Comparison of ENCODE assay signal across 8 mouse cellular contexts in the genomic region with DNA sequence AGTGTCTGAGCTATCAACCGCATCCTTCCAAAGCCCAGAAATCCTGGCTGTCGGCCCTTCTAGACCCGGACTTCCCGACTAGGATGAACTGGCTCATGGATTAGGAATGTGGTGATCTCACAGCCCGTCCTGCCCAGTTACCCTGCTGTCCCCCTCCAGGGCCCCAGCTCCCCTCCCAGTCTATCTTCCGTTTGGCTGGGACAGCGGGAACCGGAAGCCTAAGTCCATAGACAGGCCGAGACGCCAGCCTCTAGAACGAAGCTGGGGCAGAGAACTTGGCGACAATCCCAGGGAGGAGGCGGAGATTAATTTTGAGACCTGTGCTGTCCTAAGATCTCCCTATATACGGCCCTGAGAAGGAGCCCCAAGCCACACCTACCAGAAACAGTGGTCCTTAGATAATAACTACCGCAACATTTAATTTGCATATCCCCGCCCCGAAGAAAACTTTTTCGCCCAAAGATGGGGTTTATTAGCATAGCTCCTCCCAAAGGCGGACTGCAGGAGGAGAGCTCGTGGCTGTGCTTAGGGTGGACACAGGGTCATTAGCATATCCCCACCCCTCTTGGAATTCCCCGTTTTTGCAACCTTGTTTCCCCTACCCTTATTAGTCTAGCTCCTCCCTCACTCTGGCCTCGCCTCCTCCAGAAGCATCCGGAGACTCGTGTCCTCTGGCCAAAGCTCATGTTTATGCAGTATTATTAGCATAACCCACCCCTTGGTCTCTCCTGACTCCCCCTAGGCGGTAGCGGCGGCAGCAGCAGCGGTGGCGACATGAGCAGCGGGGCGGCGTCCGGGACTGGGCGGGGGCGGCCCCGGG. TPM values are rescaled to one million over a fixed set of nuclear protein-coding genes. Genes with fewer than 3 reads are reported as not detected.
DNase-seq lines count a peak whose midpoint lies in the region; ATAC-seq lines count a peak whose summit lies in the region.

Rras (plus strand) TSS at position 720 of the 820 bp plus-strand sequence.

- ATAC-seq in heart, embryonic 14.5 days (ENCODE audit: insufficient number of reproducible peaks, insufficient read depth, low FRiP score, low read depth): peak; percentile 89
- ATAC-seq in liver, embryonic 13.5 days (ENCODE audit: low read depth): peak; percentile 86
- peak; percentile 91 for ATAC-seq in stomach, embryonic 16.5 days (ENCODE audit: insufficient read depth, low FRiP score)

- H3K27me3 ChIP-seq in heart, embryonic 14.5 days (ENCODE audit: control insufficient read depth, insufficient read depth, low read length): no peaks in the 10 kb centered on the region
- H3K27me3 ChIP-seq in liver, embryonic 13.5 days: peaks cover 33% of the 10 kb centered on the region
- H3K27me3 ChIP-seq in stomach, embryonic 16.5 days (ENCODE audit: control insufficient read depth, insufficient read depth, low read length): no peaks in the 10 kb centered on the region

- H3K27ac ChIP-seq in brown adipose tissue, adult 24 weeks (replicated peaks; ENCODE audit: low read depth, low read length): peak within 1 kb of the TSS; percentile 100
- peak within 1 kb of the TSS; percentile 99 to 100 for H3K27ac ChIP-seq in heart, embryonic 14.5 days (replicated peaks in 1 of 2; ENCODE audit: control insufficient read depth in 1 of 2, insufficient read depth in 1 of 2, low read depth in 2 of 2, low read length in 2 of 2)
- peak within 1 kb of the TSS; percentile 97 for H3K27ac ChIP-seq in liver, embryonic 13.5 days
- H3K27ac ChIP-seq in stomach, embryonic 16.5 days (ENCODE audit: low read length): peak within 1 kb of the TSS; percentile 100

- H3K9me3 ChIP-seq in heart, embryonic 14.5 days (ENCODE audit: control insufficient read depth, low read length): no peaks in the 10 kb centered on the region
- no peaks in the 10 kb centered on the region for H3K9me3 ChIP-seq in liver, embryonic 13.5 days (replicated peaks)
- no peaks in the 10 kb centered on the region for H3K9me3 ChIP-seq in stomach, embryonic 16.5 days (replicated peaks; ENCODE audit: control insufficient read depth, low read length)

- H3K9ac ChIP-seq in heart, embryonic 14.5 days (ENCODE audit: low read length): peak within 1 kb of the TSS; percentile 87
- H3K9ac ChIP-seq in liver, embryonic 13.5 days: peak within 1 kb of the TSS; percentile 96
- H3K9ac ChIP-seq in stomach, embryonic 16.5 days (ENCODE audit: low read length): peak within 1 kb of the TSS; percentile 86

- peak within 1 kb of the TSS; percentile 88 for H3K4me2 ChIP-seq in heart, embryonic 14.5 days (ENCODE audit: low read length)
- H3K4me2 ChIP-seq in liver, embryonic 13.5 days: peak within 1 kb of the TSS; percentile 97
- H3K4me2 ChIP-seq in stomach, embryonic 16.5 days (ENCODE audit: low read depth, low read length): peak within 1 kb of the TSS; percentile 82

- H3K4me3 ChIP-seq in brown adipose tissue, adult 24 weeks (ENCODE audit: insufficient read depth, low read depth, low read length): peak within 1 kb of the TSS; percentile 70
- H3K4me3 ChIP-seq in heart, embryonic 14.5 days (ENCODE audit: control insufficient read depth in 1 of 2, insufficient read depth in 1 of 2, low read depth in 1 of 2, low read length in 2 of 2): peak within 1 kb of the TSS; percentile 50 to 88
- H3K4me3 ChIP-seq in liver, embryonic 13.5 days (replicated peaks): peak within 1 kb of the TSS; percentile 92
- peak within 1 kb of the TSS; percentile 99 for H3K4me3 ChIP-seq in stomach, embryonic 16.5 days (replicated peaks; ENCODE audit: low read length)

- peaks cover 6% of the 10 kb centered on the region; the same call in 1 of the 2 replicates for H3K4me1 ChIP-seq in brown adipose tissue, adult 24 weeks (ENCODE audit: control insufficient read depth, insufficient read depth, insufficient read length, low read length)
- H3K4me1 ChIP-seq in heart, embryonic 14.5 days (ENCODE audit: control insufficient read depth in 2 of 2, insufficient read depth in 2 of 2, low read length in 2 of 2): peaks cover 6 to 16% of the 10 kb centered on the region in 2 experiments; a peak in 3 of 4 replicates
- H3K4me1 ChIP-seq in liver, embryonic 13.5 days (replicated peaks): peaks cover 58% of the 10 kb centered on the region
- peaks cover 10% of the 10 kb centered on the region for H3K4me1 ChIP-seq in stomach, embryonic 16.5 days (ENCODE audit: control insufficient read depth, insufficient read depth, low read length)

- WGBS in heart, embryonic 14.5 days: under 1% methylated on average over 36 of the region's 36 CpGs
- WGBS in liver, embryonic 13.5 days (ENCODE audit: insufficient replicate concordance): under 1% methylated on average over 34 of the region's 36 CpGs
- WGBS in stomach, embryonic 16.5 days: under 1% methylated on average over 36 of the region's 36 CpGs

- peak; percentile 98 for DNase-seq in CD4-positive, CD25-positive, alpha-beta regulatory T cell, adult 2 months (ENCODE audit: low read depth, low spot score)
- DNase-seq in fibroblast of lung, adult 2 months (ENCODE audit: low read depth): peak; percentile 100
- DNase-seq in kidney, postnatal 14 days: peak; percentile 96
- peak; percentile 95 for DNase-seq in liver, embryonic 13.5 days
- peak; percentile 86 for DNase-seq in neural tube, embryonic 10.5 days (ENCODE audit: extremely low spot score, low spot score)

- peaks cover 30% of the 10 kb centered on the region for H3K36me3 ChIP-seq in heart, embryonic 14.5 days (ENCODE audit: control insufficient read depth, insufficient read depth, low read length)
- H3K36me3 ChIP-seq in liver, embryonic 13.5 days: peaks cover 16% of the 10 kb centered on the region
- H3K36me3 ChIP-seq in stomach, embryonic 16.5 days (ENCODE audit: control insufficient read depth, insufficient read depth, low read length): peaks cover under 1% of the 10 kb centered on the region; the same call in 1 of the 2 replicates

RNA-seq across cellular contexts. Expression of gene Rras, which starts in this region (rescaled TPM):
- 76.5 and 82.6 TPM in 2 replicates for polyA plus RNA-seq in brown adipose tissue, adult 24 weeks (2012; ENCODE audit: insufficient read depth, insufficient read length, missing spikeins)
- 98.6 and 108 TPM in 2 replicates for polyA plus RNA-seq in heart, embryonic 14.5 days (2014; fragmentation: Nextera tagmentation; extraction: Ambion mirVana)
- 14.4 and 15.0 TPM in 2 replicates for polyA plus RNA-seq in liver, embryonic 13.5 days (2015; fragmentation: Nextera tagmentation; extraction: Ambion mirVana)
- 63.6 and 68.0 TPM in 2 replicates for polyA plus RNA-seq in stomach, embryonic 16.5 days (2015; fragmentation: Nextera tagmentation; extraction: Ambion mirVana)

Comparison
In these comparisons a context has a peak if more than half of its experiments do, and no peak if none do; other contexts are left out.
1. Peak in every context shown above with its lines: DNase-seq, ATAC-seq, H3K4me3 ChIP-seq and H3K27ac ChIP-seq.